Mouse (Mus musculus) midbrain, embryonic 13.5 days (tissue): ENCODE results near the gene Pde3a. TPM values are rescaled to one million over a fixed set of nuclear protein-coding genes. Genes with fewer than 3 reads are reported as not detected.

ENCODE experiments used
- ATAC-seq: fragments of 200-750 bp; cut with Nextera tagmentation; 2 replicates; pipeline ENCODE4 v1.8.0; 2017; ENCODE audit warnings: mild to moderate bottlenecking, moderate TSS enrichment, moderate library complexity
- H3K27ac ChIP-seq: fragments of 300-500 bp; sonication (generic); 2 replicates; pipeline ENCODE4 v1.5.1; 2015; ENCODE audit warnings: inconsistent platforms, mild to moderate bottlenecking, moderate library complexity
- H3K27me3 ChIP-seq: fragments of 300-500 bp; sonication (generic); 2 replicates; pipeline ENCODE4 v1.6.1; 2015; ENCODE audit warnings: mild to moderate bottlenecking, inconsistent platforms
- H3K36me3 ChIP-seq: fragments of 300-500 bp; sonication (generic); 2 replicates; pipeline ENCODE4 v1.6.1; 2015; ENCODE audit warnings: mild to moderate bottlenecking, inconsistent platforms
- H3K4me1 ChIP-seq: fragments of 300-500 bp; sonication (generic); replicated peaks from 2 replicates; pipeline ENCODE4 v1.6.1; 2015; ENCODE audit warnings: inconsistent platforms
- H3K4me2 ChIP-seq: fragments of 300-500 bp; sonication (generic); replicated peaks from 2 replicates; pipeline ENCODE4 v1.6.1; 2015; ENCODE audit warnings: moderate library complexity, mild to moderate bottlenecking, inconsistent platforms
- H3K4me3 ChIP-seq: fragments of 300-500 bp; sonication (generic); replicated peaks from 2 replicates; pipeline ENCODE4 v1.5.1; 2015; ENCODE audit warnings: mild to moderate bottlenecking, inconsistent platforms
- H3K9ac ChIP-seq: fragments of 300-500 bp; sonication (generic); replicated peaks from 2 replicates; pipeline ENCODE4 v1.6.1; 2015; ENCODE audit warnings: mild to moderate bottlenecking, inconsistent platforms
- H3K9me3 ChIP-seq: fragments of 300-500 bp; sonication (generic); 2 replicates; pipeline ENCODE4 v1.6.1; 2016; ENCODE audit warnings: mild to moderate bottlenecking, inconsistent platforms
- WGBS: fragments of 180-500 bp; shearing (Covaris S2); methylation state at CpG from one replicate; pipeline ENCODE4 v1.1.7; 2015; 5-methylcytosine and 5-hydroxymethylcytosine counted together
- polyA plus RNA-seq: library from polyadenylated mRNA; unstranded; fragments of >200 nt; fragmentation: Nextera tagmentation; extraction: Ambion mirVana; gene quantifications from 2 replicates; pipeline ENCODE4 v1.2.1, GENCODE M21; 2015

Pde3a gene
- polyA plus RNA-seq, 1 experiment from 2014 or later: 1.9 TPM

DNA sequence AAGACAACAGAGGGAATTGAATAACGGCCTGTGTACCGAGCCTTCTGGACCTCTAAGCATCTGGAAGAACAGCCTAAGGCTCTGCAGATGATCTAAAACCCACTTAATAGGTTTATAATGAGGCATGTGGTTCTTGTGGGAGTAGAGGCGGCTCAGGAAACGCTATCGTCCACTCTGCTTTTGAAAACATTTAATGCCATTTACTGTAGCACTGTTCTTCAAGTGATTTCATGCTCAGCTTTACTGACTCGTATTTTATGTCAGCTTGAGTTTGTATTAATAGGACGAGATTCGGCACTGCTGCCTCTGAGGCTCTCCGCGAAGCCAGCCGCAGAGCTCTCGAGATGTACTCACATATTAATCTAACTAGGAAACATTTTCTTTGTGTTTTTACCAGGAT, 131.9 kb downstream of the Pde3a start:
- peak overlapping the region; percentile 27; the same call in 1 of the 2 replicates for H3K4me2 ChIP-seq
- H3K9me3 ChIP-seq: no peaks in the 10 kb centered on the region
- 45% methylated on average over 12 of the region's 12 CpGs for WGBS
- ATAC-seq: peak; percentile 74
- H3K4me1 ChIP-seq: peaks cover 7% of the 10 kb centered on the region
- no peak overlapping the region for H3K9ac ChIP-seq
- H3K27ac ChIP-seq: 0 out of 2 replicates have a peak overlapping the region, but pooled peaks have one; percentile 53
- H3K36me3 ChIP-seq: no peaks in the 10 kb centered on the region
- H3K4me3 ChIP-seq: no peak overlapping the region
- H3K27me3 ChIP-seq: no peaks in the 10 kb centered on the region

DNA sequence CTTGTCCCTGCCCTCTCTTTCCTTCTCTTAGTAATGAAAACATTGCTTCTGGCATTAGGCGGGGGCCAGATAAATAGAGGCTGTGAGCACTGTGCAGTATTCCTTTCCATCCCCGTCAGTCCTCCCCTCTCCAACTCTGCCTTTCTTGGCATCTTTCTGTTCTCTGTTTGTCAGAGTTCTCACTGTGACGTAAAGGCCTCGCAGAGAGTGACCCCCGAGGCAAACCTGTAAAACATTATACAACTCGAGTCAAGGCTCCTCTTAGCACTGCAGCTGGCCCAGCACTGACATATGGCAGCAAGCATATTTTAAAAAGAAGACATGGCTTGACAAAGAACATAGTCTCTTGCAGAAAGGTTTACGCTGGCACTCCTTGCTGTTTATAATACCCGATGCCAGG, 132.4 kb downstream of the Pde3a start:
- peak; percentile 73; the same call in 1 of the 2 replicates for ATAC-seq
- peak overlapping the region; percentile 27; the same call in 1 of the 2 replicates for H3K4me2 ChIP-seq
- no peak overlapping the region for H3K4me3 ChIP-seq
- no peak overlapping the region for H3K9ac ChIP-seq
- no peaks in the 10 kb centered on the region for H3K36me3 ChIP-seq
- 60% methylated on average over 8 of the region's 8 CpGs for WGBS
- no peaks in the 10 kb centered on the region for H3K27me3 ChIP-seq
- H3K4me1 ChIP-seq: peaks cover 7% of the 10 kb centered on the region
- peak overlapping the region; percentile 53 for H3K27ac ChIP-seq
- no peaks in the 10 kb centered on the region for H3K9me3 ChIP-seq

GRCm38 (mm10) chr6:141381881-141382370, 132.9 kb downstream of the Pde3a start:
- Histone ChIP-seq H3K4me1 (peaks cover 7% of the 10 kb centered on the region), H3K27ac (peak overlapping the region; percentile 53), H3K27me3 (no peaks in the 10 kb centered on the region), H3K4me2 (0 out of 2 replicates have a peak overlapping the region, but pooled peaks have one; percentile 27), H3K4me3 (no peak overlapping the region), H3K9ac (no peak overlapping the region), H3K36me3 (no peaks in the 10 kb centered on the region), H3K9me3 (no peaks in the 10 kb centered on the region)
- no peak for ATAC-seq
- 91% methylated on average over 4 of the region's 4 CpGs for WGBS

- no peak overlapping the region for H3K27ac ChIP-seq
- ATAC-seq: no peak
- no peaks in the 10 kb centered on the region for H3K36me3 ChIP-seq
- no peak overlapping the region for H3K9ac ChIP-seq
- H3K4me2 ChIP-seq: no peak overlapping the region
- H3K4me3 ChIP-seq: no peak overlapping the region
- H3K27me3 ChIP-seq: no peaks in the 10 kb centered on the region
- no peaks in the 10 kb centered on the region for H3K9me3 ChIP-seq
- H3K4me1 ChIP-seq: no peaks in the 10 kb centered on the region
- WGBS: 87% methylated on average over 5 of the region's 5 CpGs
Measured at GRCm38 (mm10) chr6:141388104-141388503, 139.0 kb downstream of the Pde3a start.

GRCm38 (mm10) chr6:141395926-141396325, 146.9 kb downstream of the Pde3a start:
- Histone ChIP-seq H3K27ac (no peak overlapping the region), H3K9ac (no peak overlapping the region), H3K9me3 (no peaks in the 10 kb centered on the region), H3K4me2 (no peak overlapping the region), H3K4me3 (no peak overlapping the region), H3K4me1 (no peaks in the 10 kb centered on the region), H3K27me3 (no peaks in the 10 kb centered on the region), H3K36me3 (no peaks in the 10 kb centered on the region)
- WGBS: 90% methylated on average over 3 of the region's 3 CpGs
- ATAC-seq: no peak

GRCm38 (mm10) chr6:141399411-141399810, 150.3 kb downstream of the Pde3a start:
- H3K27me3 ChIP-seq: no peaks in the 10 kb centered on the region
- H3K4me2 ChIP-seq: no peak overlapping the region
- H3K36me3 ChIP-seq: no peaks in the 10 kb centered on the region
- H3K27ac ChIP-seq: no peak overlapping the region
- ATAC-seq: no peak
- WGBS: 51% methylated on average over 4 of the region's 4 CpGs
- no peaks in the 10 kb centered on the region for H3K9me3 ChIP-seq
- H3K4me1 ChIP-seq: no peaks in the 10 kb centered on the region
- H3K9ac ChIP-seq: no peak overlapping the region
- H3K4me3 ChIP-seq: no peak overlapping the region

- Histone ChIP-seq H3K4me3 (no peak overlapping the region), H3K9me3 (no peaks in the 10 kb centered on the region), H3K27me3 (no peaks in the 10 kb centered on the region), H3K9ac (no peak overlapping the region), H3K4me2 (no peak overlapping the region), H3K4me1 (no peaks in the 10 kb centered on the region), H3K27ac (no peak overlapping the region), H3K36me3 (no peaks in the 10 kb centered on the region)
- no peak for ATAC-seq
- 55% methylated on average over 2 of the region's 2 CpGs for WGBS
Measured at GRCm38 (mm10) chr6:141403943-141404342, 154.9 kb downstream of the Pde3a start.

GRCm38 (mm10) chr6:141404649-141405048, 155.6 kb downstream of the Pde3a start:
- H3K9ac ChIP-seq: no peak overlapping the region
- H3K27ac ChIP-seq: no peak overlapping the region
- 84% methylated on average over 7 of the region's 7 CpGs for WGBS
- H3K4me1 ChIP-seq: no peaks in the 10 kb centered on the region
- no peak overlapping the region for H3K4me2 ChIP-seq
- H3K27me3 ChIP-seq: no peaks in the 10 kb centered on the region
- ATAC-seq: no peak
- no peak overlapping the region for H3K4me3 ChIP-seq
- no peaks in the 10 kb centered on the region for H3K9me3 ChIP-seq
- H3K36me3 ChIP-seq: no peaks in the 10 kb centered on the region

GRCm38 (mm10) chr6:141405496-141405895, 156.4 kb downstream of the Pde3a start:
- Histone ChIP-seq H3K9ac (no peak overlapping the region), H3K4me1 (no peaks in the 10 kb centered on the region), H3K27ac (no peak overlapping the region), H3K9me3 (no peaks in the 10 kb centered on the region), H3K4me3 (no peak overlapping the region), H3K27me3 (no peaks in the 10 kb centered on the region), H3K36me3 (no peaks in the 10 kb centered on the region), H3K4me2 (no peak overlapping the region)
- no peak for ATAC-seq
- WGBS: 72% methylated on average over 5 of the region's 5 CpGs

DNA sequence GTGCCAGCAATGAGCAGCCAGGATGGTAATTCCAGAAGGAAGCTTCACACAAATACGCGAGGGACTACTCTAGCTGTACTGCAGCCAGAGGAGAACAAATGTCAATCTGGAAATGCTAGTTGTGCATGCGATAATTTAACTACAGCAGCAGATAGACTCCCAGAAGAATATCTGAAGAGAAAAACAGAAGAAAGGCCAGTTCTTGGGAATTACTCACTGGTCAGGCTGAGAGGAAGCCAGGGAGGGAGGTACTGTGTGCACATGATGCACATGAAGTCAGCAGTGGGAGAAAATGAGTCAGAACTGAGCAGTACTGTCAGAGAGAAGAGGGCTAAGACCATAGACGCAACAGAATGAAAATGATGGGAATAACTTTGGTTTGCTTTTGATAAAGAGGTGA, 159.7 kb downstream of the Pde3a start:
- no peaks in the 10 kb centered on the region for H3K9me3 ChIP-seq
- no peaks in the 10 kb centered on the region for H3K36me3 ChIP-seq
- no peak overlapping the region for H3K9ac ChIP-seq
- H3K27me3 ChIP-seq: no peaks in the 10 kb centered on the region
- H3K27ac ChIP-seq: no peak overlapping the region
- 96% methylated on average over 4 of the region's 4 CpGs for WGBS
- ATAC-seq: no peak
- no peak overlapping the region for H3K4me3 ChIP-seq
- no peak overlapping the region for H3K4me2 ChIP-seq
- H3K4me1 ChIP-seq: 0 out of 2 replicates have a peak, but pooled peaks cover 6% of the 10 kb centered on the region

GRCm38 (mm10) chr6:141410836-141411235, 161.8 kb downstream of the Pde3a start:
- no peaks in the 10 kb centered on the region for H3K9me3 ChIP-seq
- 0 out of 2 replicates have a peak, but pooled peaks cover 6% of the 10 kb centered on the region for H3K4me1 ChIP-seq
- WGBS: 90% methylated on average over 5 of the region's 5 CpGs
- no peak for ATAC-seq
- H3K27ac ChIP-seq: no peak overlapping the region
- no peak overlapping the region for H3K4me3 ChIP-seq
- no peak overlapping the region for H3K4me2 ChIP-seq
- H3K9ac ChIP-seq: no peak overlapping the region
- no peaks in the 10 kb centered on the region for H3K27me3 ChIP-seq
- no peaks in the 10 kb centered on the region for H3K36me3 ChIP-seq

DNA sequence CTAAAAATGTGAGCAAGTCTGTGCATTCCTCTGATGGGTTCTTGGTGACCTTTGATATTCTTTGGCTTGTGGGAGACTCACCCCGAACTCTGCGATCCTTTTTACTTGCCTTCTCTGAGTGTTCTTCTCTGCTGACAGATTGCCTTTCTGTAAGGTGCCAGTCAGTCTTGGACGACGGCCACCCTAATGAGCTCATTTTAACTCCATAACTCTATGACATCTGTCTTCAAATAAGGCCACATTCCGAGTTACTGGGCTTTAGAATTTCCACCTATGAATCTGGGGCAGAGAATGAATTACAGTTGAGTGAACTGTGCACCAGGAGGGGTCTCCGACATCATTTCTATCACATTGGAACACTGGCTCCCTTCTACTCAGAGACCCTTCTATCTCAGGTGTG, 176.0 kb downstream of the Pde3a start:
- 91% methylated on average over 6 of the region's 6 CpGs for WGBS
- Histone ChIP-seq H3K36me3 (no peaks in the 10 kb centered on the region), H3K4me3 (no peak overlapping the region), H3K27me3 (no peaks in the 10 kb centered on the region), H3K9ac (no peak overlapping the region), H3K27ac (no peak overlapping the region), H3K4me2 (no peak overlapping the region), H3K9me3 (no peaks in the 10 kb centered on the region), H3K4me1 (no peaks in the 10 kb centered on the region)
- ATAC-seq: no peak

GRCm38 (mm10) chr6:141428587-141428986, 179.5 kb downstream of the Pde3a start:
- 83% methylated on average over 4 of the region's 4 CpGs for WGBS
- Histone ChIP-seq H3K4me1 (no peaks in the 10 kb centered on the region), H3K36me3 (no peaks in the 10 kb centered on the region), H3K27ac (no peak overlapping the region), H3K9ac (no peak overlapping the region), H3K4me3 (no peak overlapping the region), H3K27me3 (no peaks in the 10 kb centered on the region), H3K4me2 (no peak overlapping the region), H3K9me3 (no peaks in the 10 kb centered on the region)
- no peak for ATAC-seq
